Mouse (Mus musculus) right cerebral cortex, postnatal 36 days (tissue): ENCODE data around the gene Myo5a.

Experiments
- DNase-seq, 2 experiments: peaks; one replicate each; pipeline ENCODE4 v3.0.0; 2022; ENCODE audit warnings: low spot score in 2 of 2, mixed read lengths in 1 of 2

Myo5a gene

GRCm38 (mm10) chr9:75247870-75248269 is 177.1 kb downstream of the Myo5a start:
- DNase-seq: peak in 1 of 2 experiments; percentile 69

GRCm38 (mm10) chr9:75248359-75248758 is 177.5 kb downstream of the Myo5a start:
- DNase-seq: no peak

GRCm38 (mm10) chr9:75248874-75249273 is 178.1 kb downstream of the Myo5a start:
- no peak for DNase-seq

DNA sequence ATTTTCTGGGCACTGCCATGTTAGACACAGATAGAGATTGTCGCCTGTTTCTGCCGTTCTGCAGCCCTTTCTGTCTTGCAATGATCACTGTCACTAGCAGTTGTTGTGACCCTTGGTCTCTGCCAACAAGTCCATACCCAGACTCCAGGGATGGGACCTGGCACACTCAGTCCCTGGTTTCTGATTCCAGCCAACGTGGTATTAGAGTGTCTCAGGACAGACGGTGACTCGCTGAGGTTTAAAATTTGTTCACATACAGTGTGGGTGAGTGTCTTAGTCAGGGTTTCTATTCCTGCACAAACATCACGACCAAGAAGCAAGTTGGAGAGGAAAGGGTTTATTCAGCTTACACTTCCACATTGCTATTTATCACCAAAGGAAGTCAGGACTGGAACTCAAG is 182.3 kb downstream of the Myo5a start:
- DNase-seq: peak in 1 of 2 experiments; percentile 52

DNA sequence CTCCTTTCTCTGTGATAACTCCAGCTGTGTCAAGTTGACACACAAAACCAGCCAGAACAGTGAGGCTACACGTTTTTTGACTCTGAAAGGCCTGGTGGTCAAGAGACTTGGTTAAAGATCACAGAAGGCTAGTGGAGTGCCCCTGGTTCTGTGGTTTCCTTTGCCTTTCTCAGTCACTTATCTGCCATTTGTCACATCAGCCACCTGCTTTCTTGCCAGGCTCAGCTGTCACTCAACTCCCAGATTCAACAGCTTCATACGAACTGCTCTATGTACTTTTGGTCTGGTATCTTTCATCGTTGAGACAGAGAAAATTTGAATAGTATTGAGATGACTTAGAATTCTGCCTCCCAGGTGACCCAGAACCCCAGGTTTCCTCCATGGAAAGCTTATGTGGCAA is 183.0 kb downstream of the Myo5a start:
- DNase-seq: no peak

GRCm38 (mm10) chr9:75254196-75254955 is 183.6 kb downstream of the Myo5a start:
- peak; percentile 65 to 82 for DNase-seq

- DNase-seq: no peak
These were observed 185.2 kb downstream of the Myo5a start for GRCm38 (mm10) chr9:75255820-75256545.

DNA sequence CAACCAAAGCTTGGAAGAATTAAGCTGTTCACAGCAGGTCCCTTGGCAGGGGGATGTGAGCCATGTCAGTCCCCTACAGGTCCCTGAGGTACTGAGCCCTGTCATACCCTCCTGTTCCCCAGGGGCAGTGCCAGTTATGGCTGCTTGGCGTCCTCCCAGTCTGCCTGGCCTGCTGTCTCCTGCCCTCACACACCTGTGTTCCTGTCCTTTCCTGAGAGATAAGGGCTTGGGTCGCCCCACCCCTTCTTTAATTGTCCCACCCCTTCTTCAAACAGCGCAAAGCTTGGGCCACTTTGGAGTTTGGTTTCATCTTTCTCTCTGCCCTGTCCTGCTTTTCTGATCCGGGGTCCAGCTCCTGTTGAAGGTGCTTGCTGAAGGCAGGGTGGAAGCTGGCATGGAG is 188.0 kb downstream of the Myo5a start:
- no peak for DNase-seq

- no peak for DNase-seq
These were observed 188.8 kb downstream of the Myo5a start for GRCm38 (mm10) chr9:75259656-75260055.

DNA sequence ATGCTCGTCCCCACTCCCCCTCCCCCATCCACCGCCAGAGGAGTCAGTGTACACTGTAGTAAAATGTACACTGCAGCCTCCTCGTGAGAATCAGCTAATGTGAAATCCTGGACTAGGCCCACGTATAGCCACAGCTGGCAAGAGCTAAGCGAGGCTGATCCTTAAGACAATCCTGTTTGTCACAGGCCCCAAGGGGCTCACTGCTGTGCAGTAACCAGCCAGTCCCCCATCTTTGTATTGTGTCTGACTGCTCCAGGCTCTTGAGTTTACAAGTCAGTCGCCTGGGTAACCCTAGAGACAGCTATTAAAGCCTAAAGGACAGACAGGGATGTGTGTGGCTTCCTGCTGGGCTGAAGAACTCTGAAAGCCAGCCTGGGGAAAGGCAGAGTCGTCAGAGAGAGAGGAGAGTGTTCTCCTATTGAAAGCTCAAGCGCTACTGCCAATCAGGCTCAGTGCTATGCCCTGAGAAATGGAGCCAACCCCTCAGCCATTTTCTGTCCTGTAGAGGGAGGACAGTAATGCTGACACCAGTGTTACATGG is 190.6 kb downstream of the Myo5a start:
- no peak for DNase-seq

DNA sequence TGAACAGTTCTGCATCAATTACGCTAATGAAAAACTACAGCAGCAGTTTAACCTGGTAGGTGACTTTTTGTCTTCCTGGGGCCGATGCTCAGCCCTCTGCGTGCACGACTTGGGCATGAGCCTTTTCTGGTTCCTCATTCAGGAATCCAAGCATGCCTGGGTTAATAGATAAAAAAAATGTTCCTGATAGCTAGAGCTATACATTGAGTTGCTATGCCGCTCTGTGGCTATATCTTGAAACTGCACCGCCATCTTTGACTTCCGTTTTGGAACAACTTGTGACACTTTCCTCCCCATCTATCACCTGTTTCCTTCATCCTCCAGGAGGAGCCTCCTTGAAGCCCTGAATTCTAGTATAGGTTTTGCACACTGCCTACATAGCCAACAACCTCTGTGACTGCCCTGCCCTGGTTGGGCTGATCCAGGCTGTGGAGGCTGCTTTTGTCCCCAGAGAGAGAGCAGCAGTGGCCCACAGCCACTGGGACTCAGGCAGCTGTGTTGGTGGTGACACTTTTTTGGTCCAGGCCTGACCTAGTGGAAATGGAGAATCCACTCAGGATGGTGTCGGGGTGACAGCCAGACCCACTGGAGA is 191.5 kb downstream of the Myo5a start:
- peak in 1 of 2 experiments; percentile 35 for DNase-seq

DNA sequence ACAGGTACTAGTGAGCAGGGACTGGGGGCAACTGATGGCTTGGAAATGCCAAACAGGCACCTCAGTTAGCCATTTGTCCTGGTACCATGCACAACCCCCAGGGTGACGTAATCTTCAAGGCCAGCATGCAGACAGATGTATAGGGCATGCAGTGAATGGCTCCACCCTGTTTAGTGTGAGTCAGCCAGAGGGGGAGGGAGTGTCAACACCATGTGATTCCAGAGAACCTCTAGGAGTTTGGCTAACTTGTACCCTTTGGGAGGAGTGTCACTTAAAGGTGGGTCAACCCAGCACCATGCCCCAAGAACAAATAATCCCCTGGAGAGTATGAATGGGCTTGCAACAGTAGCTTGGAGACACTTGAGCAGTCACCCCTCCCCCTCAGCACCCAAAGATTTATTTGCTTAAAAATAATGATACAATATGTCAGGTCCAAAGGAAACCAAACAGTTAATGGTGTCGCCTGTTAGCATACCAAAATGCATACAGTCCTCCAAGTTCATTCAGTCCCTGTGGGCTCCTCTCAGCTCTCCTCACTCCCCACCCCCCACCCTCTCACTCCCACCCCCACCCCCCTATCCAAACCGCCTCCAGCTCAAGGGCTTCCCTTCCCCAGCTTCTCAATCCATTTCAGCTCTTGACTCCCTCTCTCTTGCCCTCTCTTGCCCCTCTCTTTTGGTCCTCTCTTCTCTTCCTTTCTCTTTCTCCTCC is 193.3 kb downstream of the Myo5a start:
- DNase-seq: no peak

- DNase-seq: no peak
These were observed 196.3 kb downstream of the Myo5a start for GRCm38 (mm10) chr9:75267147-75267546.

DNA sequence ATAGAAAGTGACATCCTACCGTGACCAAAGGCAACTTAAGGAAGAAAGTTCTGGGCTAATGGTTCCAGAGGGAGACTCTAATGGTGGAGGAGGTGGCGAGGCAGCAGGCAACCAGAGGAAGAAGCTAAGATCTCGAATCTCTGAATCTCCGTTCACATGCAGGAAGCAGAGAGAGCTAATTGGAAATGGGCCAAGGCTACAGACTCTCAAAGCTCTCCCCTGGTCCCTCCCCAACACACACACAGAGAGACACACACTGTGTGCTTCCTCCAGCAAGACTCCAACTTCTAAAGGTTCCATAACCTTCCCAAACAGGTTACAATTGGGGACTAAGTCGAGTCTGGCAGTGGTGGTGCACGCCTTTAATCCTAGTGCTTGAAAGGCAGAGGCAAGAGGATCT is 199.6 kb downstream of the Myo5a start:
- DNase-seq: no peak

DNA sequence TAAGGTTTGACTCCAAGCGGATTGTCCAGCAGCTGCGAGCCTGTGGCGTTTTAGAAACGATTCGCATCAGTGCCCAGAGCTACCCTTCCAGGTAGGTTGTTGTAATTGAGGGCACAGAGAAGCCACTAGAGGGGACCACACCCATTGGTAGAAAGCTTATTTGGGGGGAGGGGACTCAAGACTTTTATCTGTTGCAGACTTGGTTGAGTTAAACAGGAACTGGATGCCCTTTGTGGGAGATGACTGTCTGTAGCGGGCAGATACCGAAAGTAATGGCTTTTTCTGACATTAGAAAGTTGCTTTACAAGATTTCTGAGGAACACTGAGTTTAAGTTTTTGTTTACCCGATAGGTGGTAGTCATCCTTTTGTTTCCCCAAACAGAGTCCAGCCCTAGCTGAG is 200.7 kb downstream of the Myo5a start:
- no peak for DNase-seq
